Mouse (Mus musculus): ENCODE results near the gene Jup. TPM values are rescaled to one million over a fixed set of nuclear protein-coding genes. Genes with fewer than 3 reads are reported as not detected.
"Not testable (repeated sequence)": the region's sequence is repeated elsewhere in the genome, so short reads cannot be mapped to it uniquely, and the experiment has no call there.

Jup gene
- polyA plus RNA-seq, 1 experiment from 2014 or later, result 41.8 TPM

GRCm38 (mm10) chr11:100325062-100325629, 72.4 kb downstream of the Jup start:
- Histone ChIP-seq H3K27ac (no peak overlapping the region), H3K36me3 (peaks cover 24% of the 10 kb centered on the region), H3K9me3 (replicated peaks) (no peaks in the 10 kb centered on the region), H3K4me1 (peaks cover 6% of the 10 kb centered on the region; the same call in 1 of the 2 replicates), H3K27me3 (ENCODE audit: low read depth, poor library complexity, severe bottlenecking) (no peaks in the 10 kb centered on the region), H3K4me3 (no peak overlapping the region)
- 89% methylated on average over 11 of the region's 11 CpGs for WGBS
- DNase-seq (ENCODE audit: low spot score), result no peak

GRCm38 (mm10) chr11:100323578-100323977, 74.0 kb downstream of the Jup start:
- Histone ChIP-seq H3K36me3 (peaks cover 24% of the 10 kb centered on the region), H3K4me1 (peaks cover 8% of the 10 kb centered on the region; the same call in 1 of the 2 replicates), H3K9me3 (replicated peaks) (no peaks in the 10 kb centered on the region), H3K27ac (no peak overlapping the region), H3K27me3 (ENCODE audit: low read depth, poor library complexity, severe bottlenecking) (no peaks in the 10 kb centered on the region), H3K4me3 (no peak overlapping the region)
- 14% methylated on average over 3 of the region's 3 CpGs for WGBS
- peak; percentile 49 for DNase-seq (ENCODE audit: low spot score)

- Histone ChIP-seq H3K9me3 (replicated peaks) (no peaks in the 10 kb centered on the region), H3K27ac (no peak overlapping the region), H3K36me3 (peaks cover 24% of the 10 kb centered on the region), H3K27me3 (ENCODE audit: low read depth, poor library complexity, severe bottlenecking) (no peaks in the 10 kb centered on the region), H3K4me1 (peaks cover 8% of the 10 kb centered on the region; the same call in 1 of the 2 replicates), H3K4me3 (no peak overlapping the region)
- WGBS, result 66% methylated on average over 3 of the region's 3 CpGs
- DNase-seq (ENCODE audit: low spot score), result no peak
Observed at GRCm38 (mm10) chr11:100322591-100323258, 74.8 kb downstream of the Jup start.

GRCm38 (mm10) chr11:100321479-100322305, 75.9 kb downstream of the Jup start:
- not testable (repeated sequence) for DNase-seq (ENCODE audit: low spot score); H3K4me1 ChIP-seq; H3K27me3 ChIP-seq (ENCODE audit: low read depth, poor library complexity, severe bottlenecking); H3K27ac ChIP-seq; H3K9me3 ChIP-seq (replicated peaks); H3K4me3 ChIP-seq
- peaks cover 24% of the 10 kb centered on the region for H3K36me3 ChIP-seq
- 87% methylated on average over 7 of the region's 7 CpGs for WGBS

GRCm38 (mm10) chr11:100320701-100321410, 76.7 kb downstream of the Jup start:
- Histone ChIP-seq H3K36me3 (peaks cover 24% of the 10 kb centered on the region), H3K27ac (peak overlapping the region; percentile 99), H3K4me3 (peak overlapping the region; percentile 95)
- not testable (repeated sequence) for DNase-seq (ENCODE audit: low spot score); H3K4me1 ChIP-seq; H3K27me3 ChIP-seq (ENCODE audit: low read depth, poor library complexity, severe bottlenecking); H3K9me3 ChIP-seq (replicated peaks)
- 22% methylated on average over 11 of the region's 11 CpGs for WGBS

- Histone ChIP-seq H3K27me3 (ENCODE audit: low read depth, poor library complexity, severe bottlenecking) (no peaks in the 10 kb centered on the region), H3K4me1 (peaks cover 8% of the 10 kb centered on the region; the same call in 1 of the 2 replicates), H3K36me3 (peaks cover 24% of the 10 kb centered on the region), H3K27ac (peak overlapping the region; percentile 99), H3K9me3 (replicated peaks) (no peaks in the 10 kb centered on the region), H3K4me3 (peak overlapping the region; percentile 95)
- DNase-seq (ENCODE audit: low spot score), result peak; percentile 99
- WGBS, result 0% methylated on average over 40 of the region's 40 CpGs
Observed at GRCm38 (mm10) chr11:100320172-100320630, 77.4 kb downstream of the Jup start.

- H3K27me3 ChIP-seq (ENCODE audit: low read depth, poor library complexity, severe bottlenecking), result no peaks in the 10 kb centered on the region
- H3K27ac ChIP-seq, result peak within 1 kb of the TSS; percentile 99
- peaks cover 24% of the 10 kb centered on the region for H3K36me3 ChIP-seq
- no peaks in the 10 kb centered on the region for H3K9me3 ChIP-seq (replicated peaks)
- peak within 1 kb of the TSS; percentile 95 for H3K4me3 ChIP-seq
- peak; percentile 100 for DNase-seq (ENCODE audit: low spot score)
- peaks cover 8% of the 10 kb centered on the region; the same call in 1 of the 2 replicates for H3K4me1 ChIP-seq
- WGBS, result under 1% methylated on average over 57 of the region's 58 CpGs
Observed at GRCm38 (mm10) chr11:100319492-100320171, 77.9 kb downstream of the Jup start, which contains the start of gene Eif1. Gene Eif1, plus strand, starts transcription at chr11:100319885.

Small RNA genes within 50 kb of the gene (microRNA-seq; reads per million reads assigned to microRNA genes)
- gene Gm27374, result not detected

Other genes with a start within 250 kb of the Jup start
- gene Krt19, start 249.1 kb downstream of the Jup start, polyA plus RNA-seq (2016; fragmentation: Nextera tagmentation; extraction: Ambion mirVana), result 11.1 and 13.9 TPM in 2 replicates
- gene Krt9, start 204.5 kb downstream of the Jup start, polyA plus RNA-seq (2016; fragmentation: Nextera tagmentation; extraction: Ambion mirVana), result not detected in 2 replicates
- 8.0 and 32.0 TPM in 2 replicates for gene Krt14, start 190.2 kb downstream of the Jup start, polyA plus RNA-seq (2016; fragmentation: Nextera tagmentation; extraction: Ambion mirVana)
- gene Krt16, start 148.9 kb downstream of the Jup start, polyA plus RNA-seq (2016; fragmentation: Nextera tagmentation; extraction: Ambion mirVana), result not detected in 2 replicates
- 1.3 and 7.6 TPM in 2 replicates for gene Krt17, start 136.7 kb downstream of the Jup start, polyA plus RNA-seq (2016; fragmentation: Nextera tagmentation; extraction: Ambion mirVana)
- gene Krt42, start 127.9 kb downstream of the Jup start, polyA plus RNA-seq (2016; fragmentation: Nextera tagmentation; extraction: Ambion mirVana), result 0.21 TPM in 1 of 2 replicates, not detected in the other
- 1,486 and 1,565 TPM in 2 replicates for gene Eif1, start 77.9 kb downstream of the Jup start, polyA plus RNA-seq (2016; fragmentation: Nextera tagmentation; extraction: Ambion mirVana)
- not detected in 2 replicates for gene Gast, start 63.4 kb downstream of the Jup start, polyA plus RNA-seq (2016; fragmentation: Nextera tagmentation; extraction: Ambion mirVana)
- gene Hap1, start 41.6 kb downstream of the Jup start, polyA plus RNA-seq (2016; fragmentation: Nextera tagmentation; extraction: Ambion mirVana), result 0.85 and 1.3 TPM in 2 replicates
- 33.9 and 45.3 TPM in 2 replicates for gene P3h4, start 17.1 kb upstream of the Jup start, polyA plus RNA-seq (2016; fragmentation: Nextera tagmentation; extraction: Ambion mirVana)
- 67.6 and 89.5 TPM in 2 replicates for gene Fkbp10, start 17.9 kb upstream of the Jup start, polyA plus RNA-seq (2016; fragmentation: Nextera tagmentation; extraction: Ambion mirVana)
- gene Nt5c3b, start 44.0 kb upstream of the Jup start, polyA plus RNA-seq (2016; fragmentation: Nextera tagmentation; extraction: Ambion mirVana), result 149 and 173 TPM in 2 replicates
- 0.63 and 0.69 TPM in 2 replicates for gene Klhl10, start 44.2 kb upstream of the Jup start, polyA plus RNA-seq (2016; fragmentation: Nextera tagmentation; extraction: Ambion mirVana)
- gene Klhl11, start 75.0 kb upstream of the Jup start, polyA plus RNA-seq (2016; fragmentation: Nextera tagmentation; extraction: Ambion mirVana), result 7.9 and 10.4 TPM in 2 replicates
- 260 and 263 TPM in 2 replicates for gene Acly, start 130.2 kb upstream of the Jup start, polyA plus RNA-seq (2016; fragmentation: Nextera tagmentation; extraction: Ambion mirVana)
- 1.1 and 1.2 TPM in 2 replicates for gene Ttc25, start 147.8 kb upstream of the Jup start, polyA plus RNA-seq (2016; fragmentation: Nextera tagmentation; extraction: Ambion mirVana)
- 13.1 and 23.0 TPM in 2 replicates for gene Cnp, start 177.1 kb upstream of the Jup start, polyA plus RNA-seq (2016; fragmentation: Nextera tagmentation; extraction: Ambion mirVana)
- 86.2 and 95.5 TPM in 2 replicates for gene Nkiras2, start 221.5 kb upstream of the Jup start, polyA plus RNA-seq (2016; fragmentation: Nextera tagmentation; extraction: Ambion mirVana)
- 256 and 281 TPM in 2 replicates for gene Dnajc7, start 222.4 kb upstream of the Jup start, polyA plus RNA-seq (2016; fragmentation: Nextera tagmentation; extraction: Ambion mirVana)